Mouse (Mus musculus) fat pad, adult 2 months (tissue): ENCODE measurements around the gene Ablim1.

Experiments used
- DNase-seq: peaks from one replicate; pipeline ENCODE4 v3.0.0-alpha.2; 2011; ENCODE audit warnings: low read depth, low spot score; ENCODE audit errors: extremely low read depth

The Ablim1 gene

DNA sequence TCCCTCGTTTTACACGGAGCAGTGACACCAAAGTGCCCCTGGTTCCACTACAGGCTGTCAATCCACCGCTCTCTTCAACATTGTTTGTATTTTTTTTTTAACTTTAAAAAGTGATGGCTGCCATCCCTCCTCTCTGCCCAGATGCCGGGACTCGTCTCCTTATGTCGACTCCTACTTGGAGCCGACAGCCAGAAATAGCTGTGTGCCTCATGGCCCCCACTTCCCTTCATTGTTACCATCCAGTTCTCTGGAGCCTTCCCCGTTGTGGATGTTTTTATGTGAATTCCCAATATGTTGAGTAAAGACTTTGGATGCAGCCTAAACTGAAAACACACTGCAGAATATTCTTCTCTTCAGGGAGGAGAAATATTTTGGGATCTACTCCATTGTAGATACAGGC is 8.7 kb downstream of the Ablim1 start:
- DNase-seq = no peak

DNA sequence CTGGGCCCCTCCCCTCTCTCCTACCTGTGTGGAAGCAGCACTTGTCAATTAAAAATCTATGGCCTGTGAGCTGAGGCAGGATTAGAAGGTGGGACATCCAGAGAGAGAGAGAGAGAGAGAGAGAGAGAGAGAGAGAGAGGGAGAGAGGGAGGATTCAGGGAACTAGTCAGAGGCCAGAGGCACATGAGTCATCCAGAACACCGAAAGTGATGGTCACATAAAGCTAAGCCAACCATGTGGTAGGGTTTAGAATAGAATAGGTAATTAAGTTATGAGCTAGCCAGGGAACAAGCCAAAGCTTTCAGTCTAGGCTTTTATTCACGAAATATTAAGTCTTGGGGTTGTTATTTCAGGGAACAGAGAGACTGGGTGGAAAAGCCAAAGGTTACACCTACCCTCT is 10.1 kb downstream of the Ablim1 start:
- no peak for DNase-seq

DNA sequence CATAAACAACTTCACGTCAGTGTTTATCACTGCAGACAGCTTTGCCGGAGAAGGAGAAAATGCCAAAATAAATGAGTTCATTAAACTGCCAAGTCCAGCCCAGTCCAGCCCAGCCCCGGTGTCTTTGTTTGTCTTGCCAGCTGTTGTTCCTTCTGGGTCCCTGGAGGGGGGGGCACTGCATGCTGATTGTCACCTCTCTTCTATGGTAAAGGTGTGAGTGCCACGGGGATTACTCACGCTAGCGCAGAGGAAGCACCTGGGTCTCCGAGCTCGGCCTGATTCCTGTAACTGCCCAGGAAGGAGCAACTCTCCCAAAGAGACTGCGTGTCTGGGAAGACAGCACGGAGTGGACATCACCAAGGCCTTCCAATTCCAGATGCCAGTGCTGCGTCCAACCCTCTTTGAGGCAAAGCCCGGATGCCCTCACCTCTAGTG is 12.7 kb downstream of the Ablim1 start:
- DNase-seq = no peak

DNA sequence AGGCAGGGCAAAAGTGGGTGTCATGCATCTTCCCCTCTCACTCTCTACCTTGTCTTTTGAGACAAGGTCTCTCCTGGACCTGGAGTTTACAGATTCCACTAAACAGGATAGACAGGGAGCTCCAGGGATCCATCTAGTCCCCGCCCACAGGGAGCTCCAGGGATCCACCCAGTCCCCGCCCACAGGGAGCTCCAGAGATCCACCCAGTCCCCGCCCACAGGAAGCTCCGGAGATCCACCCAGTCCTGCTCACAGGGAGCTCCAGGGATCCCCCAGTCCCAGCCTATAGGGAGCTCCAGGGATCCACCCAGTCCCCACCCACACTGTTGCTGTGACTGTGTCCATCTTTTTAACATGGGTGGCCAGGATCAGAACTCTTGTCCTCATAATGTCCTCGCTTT is 16.7 kb downstream of the Ablim1 start:
- DNase-seq = no peak

DNA sequence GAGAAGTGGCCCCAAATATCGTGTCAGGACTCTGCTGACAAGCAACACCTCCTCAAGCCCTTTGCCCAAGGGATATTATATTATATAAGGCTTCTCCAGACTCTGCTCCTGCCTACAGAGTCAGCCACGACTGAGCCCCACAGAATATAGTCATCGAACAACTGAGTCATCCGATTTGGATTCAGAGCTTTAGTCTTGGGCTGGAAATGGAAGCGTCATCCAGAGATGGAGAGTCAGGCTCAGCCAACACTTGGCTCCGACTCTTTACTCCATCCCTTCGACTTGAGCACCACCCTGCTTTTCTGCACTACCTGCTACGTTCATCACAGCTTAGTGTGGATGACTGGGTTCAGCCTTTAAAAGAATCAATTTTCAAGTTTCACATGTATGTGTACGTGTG is 17.3 kb downstream of the Ablim1 start:
- DNase-seq = no peak

GRCm38 (mm10) chr19:57296539-57296938 is 18.2 kb downstream of the Ablim1 start:
- no peak for DNase-seq

- no peak for DNase-seq
These were observed 19.2 kb downstream of the Ablim1 start for GRCm38 (mm10) chr19:57295521-57295920.

- no peak for DNase-seq
These were observed 20.4 kb downstream of the Ablim1 start for GRCm38 (mm10) chr19:57294356-57294755.

DNA sequence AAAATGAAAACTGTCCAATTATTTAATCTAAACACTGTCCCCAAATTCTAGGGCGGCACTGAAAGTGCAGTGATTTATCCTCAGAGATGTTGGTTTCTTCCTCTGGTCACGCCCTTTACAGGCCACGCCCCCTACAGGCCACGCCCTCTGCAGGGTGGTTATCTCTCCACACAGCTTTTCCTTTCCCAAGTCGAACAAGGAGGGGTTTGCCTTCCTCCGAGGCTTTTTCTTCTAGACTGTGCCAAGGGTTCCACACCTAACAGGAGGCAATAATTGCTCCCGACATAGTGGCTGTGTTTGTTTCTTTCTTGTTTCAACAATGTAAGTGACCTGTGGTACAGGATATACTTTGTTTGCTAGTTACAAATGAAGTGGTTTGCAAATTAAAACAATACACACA is 21.0 kb downstream of the Ablim1 start:
- DNase-seq = no peak

DNA sequence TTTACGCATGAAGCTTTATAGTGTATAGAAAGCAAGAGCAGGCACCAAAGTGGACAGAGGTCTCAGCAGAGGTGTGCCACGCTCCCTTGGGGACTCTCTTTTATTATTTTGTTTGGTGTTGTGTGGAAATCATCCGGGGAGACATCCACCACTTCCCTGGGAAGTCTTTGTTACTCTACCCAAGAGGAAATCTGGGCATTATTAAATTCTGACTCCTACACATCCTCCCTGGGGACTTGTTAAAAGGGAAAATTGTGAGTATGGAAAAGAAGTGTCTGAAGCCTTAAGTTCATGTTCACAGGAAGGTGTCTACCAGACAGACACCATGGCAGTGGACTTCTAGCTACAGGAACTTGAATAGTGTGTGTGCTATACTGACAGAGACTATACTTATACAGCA is 31.4 kb downstream of the Ablim1 start:
- no peak for DNase-seq

- DNase-seq = peak; percentile 49
These were observed 32.1 kb downstream of the Ablim1 start for GRCm38 (mm10) chr19:57282642-57283041.

DNA sequence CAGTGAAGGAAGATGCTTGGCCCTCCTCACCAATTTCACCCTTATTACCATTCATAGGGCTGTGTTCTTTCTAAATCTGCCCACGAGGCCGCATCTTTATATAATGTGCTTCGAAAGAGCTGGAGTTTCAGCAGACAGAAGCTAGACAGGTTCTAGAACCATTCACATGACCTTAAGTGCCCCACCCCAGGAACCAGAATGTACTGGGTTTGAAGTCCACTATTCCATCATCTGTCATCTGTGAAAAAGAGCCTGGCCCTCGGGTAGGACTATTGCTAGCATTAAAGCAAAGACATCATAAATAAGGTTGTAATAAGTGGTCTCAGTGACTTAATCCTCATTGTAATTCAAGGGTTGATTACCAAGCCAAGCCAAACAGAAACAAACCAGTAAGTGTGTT is 35.1 kb downstream of the Ablim1 start:
- no peak for DNase-seq

DNA sequence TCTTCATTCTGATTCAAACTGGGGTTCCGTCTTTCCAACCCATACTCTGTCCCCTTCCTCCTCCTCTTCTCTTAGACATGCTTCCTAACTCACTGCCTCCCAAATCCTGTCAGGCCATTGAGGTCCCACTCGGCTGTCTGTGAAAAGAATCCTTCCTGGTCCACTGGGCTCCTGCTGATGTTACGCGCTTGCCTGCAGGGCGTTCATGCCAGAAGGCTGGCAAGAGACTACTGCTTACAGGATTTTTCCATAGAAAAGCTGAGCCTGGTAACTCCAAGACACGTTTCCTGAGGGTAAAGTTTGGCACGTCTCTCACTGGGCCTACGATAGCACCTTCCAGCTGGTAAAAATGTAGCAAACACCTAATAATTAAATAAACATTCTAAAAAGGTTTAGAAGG is 36.5 kb downstream of the Ablim1 start:
- no peak for DNase-seq

DNA sequence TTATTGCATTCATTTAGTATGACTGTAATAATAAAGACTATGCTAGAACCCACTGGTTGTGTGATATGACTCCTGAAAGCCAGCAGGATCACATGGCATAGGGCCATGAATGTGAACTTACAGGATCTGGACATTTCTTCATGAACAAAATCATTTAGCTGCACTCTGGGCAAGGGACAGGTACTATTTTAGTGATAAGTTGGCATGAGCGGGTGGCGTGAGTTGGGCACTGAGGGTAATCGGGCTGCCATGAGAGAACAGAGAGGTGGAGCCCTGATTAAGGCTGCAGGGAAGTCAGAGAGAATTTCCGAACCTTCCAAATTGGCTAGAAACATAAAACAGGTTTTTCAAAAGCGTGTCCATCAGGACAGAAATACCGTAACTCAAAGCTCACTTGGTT is 37.7 kb downstream of the Ablim1 start:
- DNase-seq = no peak

DNA sequence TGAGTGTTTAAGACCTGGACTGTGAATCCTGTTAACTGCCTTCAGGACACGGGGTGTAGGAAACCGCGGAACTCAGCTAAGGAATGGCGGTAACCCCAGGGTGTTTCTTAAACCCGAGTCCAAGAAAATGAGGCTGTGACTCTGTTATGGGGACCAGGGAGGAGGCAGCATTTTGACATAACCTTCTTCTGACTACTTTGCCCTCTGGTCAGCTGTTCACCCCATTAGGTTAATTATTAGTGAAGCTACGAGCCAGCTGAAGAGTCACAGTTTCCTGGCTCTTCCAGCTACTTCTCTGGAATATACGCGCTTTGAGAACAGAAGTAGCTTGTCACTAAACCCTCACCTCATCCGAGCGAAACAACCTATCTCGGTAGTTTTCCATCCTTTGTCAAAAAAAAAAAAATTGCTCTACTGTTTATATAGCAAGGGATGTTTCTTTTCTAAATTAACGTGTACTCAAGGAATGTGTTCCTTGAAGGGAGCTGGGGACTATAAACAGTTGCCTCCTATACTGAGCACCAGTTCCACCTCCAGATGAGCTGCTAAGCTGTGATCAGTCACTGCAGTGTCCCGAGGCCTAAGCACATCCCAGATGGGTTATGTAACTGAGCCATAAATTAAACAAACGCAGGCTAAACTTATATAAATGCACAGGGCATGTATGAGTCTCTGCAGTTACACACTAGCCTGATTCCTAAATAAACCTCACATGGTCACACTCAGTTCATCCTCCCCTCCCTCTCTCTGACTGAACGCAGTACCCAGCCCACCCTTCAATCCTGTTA is 39.4 kb downstream of the Ablim1 start:
- no peak for DNase-seq

- no peak for DNase-seq
These were observed 40.0 kb downstream of the Ablim1 start for GRCm38 (mm10) chr19:57274717-57275116.

GRCm38 (mm10) chr19:57274286-57274685 is 40.4 kb downstream of the Ablim1 start:
- no peak for DNase-seq

DNA sequence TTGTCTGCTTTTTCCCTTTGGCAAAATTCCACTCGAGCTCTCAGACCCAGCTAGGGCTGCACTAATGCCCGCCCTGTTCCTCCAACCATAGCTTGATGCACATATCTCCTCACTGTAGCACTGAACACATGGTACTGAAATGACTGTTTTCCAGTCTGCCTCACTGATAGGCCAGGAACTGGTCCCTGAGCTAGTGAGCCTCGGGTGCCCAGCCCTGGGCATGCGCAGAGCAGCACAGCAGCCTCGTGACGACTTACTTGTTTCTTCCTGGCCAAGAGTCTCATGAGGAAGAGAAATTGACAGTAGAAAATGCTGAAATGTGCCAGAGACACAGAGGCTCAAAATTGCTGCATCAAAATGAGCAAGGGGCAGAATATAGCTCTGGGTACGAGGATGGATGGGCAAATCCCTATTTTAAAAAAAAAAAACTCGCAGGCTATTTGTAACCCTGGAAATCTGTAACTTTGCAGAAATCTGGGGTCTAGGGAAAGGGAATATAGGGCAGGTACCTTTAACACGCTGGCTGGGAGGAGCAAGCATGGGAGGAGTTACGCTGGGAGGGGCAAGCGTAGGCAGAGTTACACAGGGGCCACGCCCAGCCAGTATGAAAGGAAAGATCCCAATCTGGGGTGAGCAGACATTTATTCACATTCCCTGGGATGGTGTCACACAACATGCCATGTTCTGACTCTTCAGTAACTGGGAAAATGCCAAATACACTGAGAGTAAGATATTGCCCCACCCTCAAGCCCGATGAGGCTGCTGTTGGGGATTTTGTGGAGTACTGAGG is 41.7 kb downstream of the Ablim1 start:
- DNase-seq = peak; percentile 45

GRCm38 (mm10) chr19:57271757-57272156 is 43.0 kb downstream of the Ablim1 start:
- DNase-seq = no peak

GRCm38 (mm10) chr19:57270711-57271110 is 44.0 kb downstream of the Ablim1 start:
- DNase-seq = no peak

- no peak for DNase-seq
These were observed 44.9 kb downstream of the Ablim1 start for GRCm38 (mm10) chr19:57269791-57270190.

DNA sequence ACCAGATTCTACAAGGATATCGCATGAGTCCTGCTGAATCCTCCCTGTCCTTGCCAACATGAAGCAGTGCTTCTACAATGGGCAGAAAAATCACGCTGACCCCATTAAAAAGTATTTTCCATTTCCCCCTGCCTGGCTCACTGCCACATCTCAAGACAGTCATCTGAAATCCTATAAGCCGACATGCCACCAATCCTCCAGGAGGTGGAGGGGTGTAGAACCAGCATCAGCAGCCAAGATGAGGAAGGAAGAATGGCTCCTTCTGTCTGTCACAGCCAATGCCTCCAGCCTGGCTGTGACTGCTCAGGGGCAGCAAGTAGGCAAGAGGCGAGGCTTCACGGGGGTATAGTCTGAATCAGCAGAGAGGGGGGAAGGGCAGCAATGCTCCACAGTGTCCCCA is 47.2 kb downstream of the Ablim1 start:
- DNase-seq = no peak
